Mouse (Mus musculus): ENCODE measurements at regions not wholly inside any gene's neighbourhood (a gene's known extent, or its start where the extent isn't known, plus 50 kb on each side); places are given as distances from the start of the nearest gene placed in this dataset.

- Histone ChIP-seq H3K36me3 (ENCODE audit: control insufficient read depth, insufficient read depth, low read length, poor library complexity, severe bottlenecking) (no peaks in the 10 kb centered on the region), H3K27me3 (ENCODE audit: control insufficient read depth, insufficient read depth, low read length, poor library complexity, severe bottlenecking) (no peaks in the 10 kb centered on the region)
- no peak for DNase-seq (ENCODE audit: low read depth, low spot score)
Observed at GRCm38 (mm10) chr2:45435261-45435980, 318.2 kb upstream of the Zeb2 start.

DNA sequence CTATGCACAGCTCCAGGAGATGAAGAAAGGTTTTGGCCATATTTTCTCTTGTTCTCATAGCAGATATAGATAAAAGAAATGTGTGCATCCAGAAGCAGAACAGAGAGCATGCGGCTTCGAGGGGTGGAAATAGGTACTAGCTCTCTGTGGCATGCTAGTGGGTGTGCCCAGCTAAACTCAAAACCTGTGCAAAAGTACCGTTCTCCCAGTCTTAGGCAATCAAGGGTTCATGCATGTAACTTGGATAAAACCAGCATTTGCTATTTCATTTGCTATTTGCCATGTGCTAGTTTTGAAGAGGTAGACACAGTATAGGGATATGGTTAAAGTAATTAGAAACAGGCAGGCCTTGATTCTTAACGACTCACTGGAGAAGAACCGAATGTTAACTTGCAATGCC is 317.6 kb upstream of the Zeb2 start:
- Histone ChIP-seq H3K36me3 (ENCODE audit: control insufficient read depth, insufficient read depth, low read length, poor library complexity, severe bottlenecking) (no peaks in the 10 kb centered on the region), H3K27me3 (ENCODE audit: control insufficient read depth, insufficient read depth, low read length, poor library complexity, severe bottlenecking) (no peaks in the 10 kb centered on the region)
- no peak for DNase-seq (ENCODE audit: low read depth, low spot score)

DNA sequence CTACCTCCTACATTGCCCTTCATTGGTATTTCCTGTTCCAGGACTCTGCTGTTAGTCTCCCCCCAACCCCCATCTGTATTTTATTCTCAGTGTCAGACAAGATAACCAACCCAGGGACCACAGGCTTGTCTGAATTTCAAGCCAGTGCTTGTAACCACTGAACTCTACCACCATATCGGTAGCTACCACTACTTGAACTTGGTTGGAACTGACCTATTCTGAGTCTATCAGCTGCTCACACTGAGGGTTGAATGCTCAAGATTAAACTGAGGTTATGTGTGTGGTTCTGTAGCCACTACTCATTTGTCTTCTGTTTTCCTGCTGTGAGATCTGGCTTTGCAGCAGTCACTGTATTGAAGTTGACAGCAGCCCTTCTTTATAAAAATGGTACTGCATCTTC is 317.0 kb upstream of the Zeb2 start:
- Histone ChIP-seq H3K27me3 (ENCODE audit: control insufficient read depth, insufficient read depth, low read length, poor library complexity, severe bottlenecking) (no peaks in the 10 kb centered on the region), H3K36me3 (ENCODE audit: control insufficient read depth, insufficient read depth, low read length, poor library complexity, severe bottlenecking) (no peaks in the 10 kb centered on the region)
- no peak for DNase-seq (ENCODE audit: low read depth, low spot score)

DNA sequence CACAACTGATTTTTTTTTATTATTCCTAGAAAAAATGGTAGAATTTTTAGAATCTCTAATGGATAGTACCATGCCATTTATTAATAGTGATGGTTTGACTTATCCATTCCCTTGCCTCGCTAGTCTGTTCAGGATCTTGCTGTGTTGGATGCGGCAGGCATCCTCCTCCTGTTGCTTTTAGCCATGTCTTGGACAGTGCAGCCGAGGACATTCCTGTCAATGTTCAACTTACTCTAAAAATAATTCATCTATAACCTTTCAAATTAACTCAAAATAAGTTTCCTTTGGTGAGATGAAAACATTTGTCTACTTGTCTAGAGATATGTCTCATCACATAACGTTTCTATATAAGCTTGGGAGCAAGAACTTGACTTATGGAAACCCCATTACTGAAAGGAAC is 314.2 kb upstream of the Zeb2 start:
- no peak for DNase-seq (ENCODE audit: low read depth, low spot score)
- Histone ChIP-seq H3K36me3 (ENCODE audit: control insufficient read depth, insufficient read depth, low read length, poor library complexity, severe bottlenecking) (no peaks in the 10 kb centered on the region), H3K27me3 (ENCODE audit: control insufficient read depth, insufficient read depth, low read length, poor library complexity, severe bottlenecking) (no peaks in the 10 kb centered on the region)

DNA sequence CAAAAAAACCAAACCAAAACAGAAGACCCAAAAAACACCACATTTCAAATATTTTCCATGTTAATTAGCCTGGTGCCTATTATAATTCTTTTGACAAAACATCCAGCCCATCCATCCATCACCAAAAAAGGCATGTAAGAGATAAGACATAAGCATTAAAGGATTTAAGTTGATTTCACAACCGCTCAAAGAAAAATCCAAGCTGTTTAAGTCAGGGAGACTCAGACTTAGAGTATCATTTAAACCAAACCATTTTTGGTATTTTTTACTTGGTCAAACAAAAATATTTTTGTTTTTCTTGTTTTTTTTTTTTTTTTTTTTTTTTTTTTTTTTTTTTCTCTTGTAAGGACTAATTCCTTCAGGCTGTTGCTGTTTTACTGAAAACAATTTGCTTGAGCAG is 304.6 kb upstream of the Zeb2 start:
- Histone ChIP-seq H3K36me3 (ENCODE audit: control insufficient read depth, insufficient read depth, low read length, poor library complexity, severe bottlenecking) (no peaks in the 10 kb centered on the region), H3K27me3 (ENCODE audit: control insufficient read depth, insufficient read depth, low read length, poor library complexity, severe bottlenecking) (no peaks in the 10 kb centered on the region)
- no peak for DNase-seq (ENCODE audit: low read depth, low spot score)

- H3K36me3 ChIP-seq (ENCODE audit: control insufficient read depth, insufficient read depth, low read length, poor library complexity, severe bottlenecking) = no peaks in the 10 kb centered on the region
- H3K27me3 ChIP-seq (ENCODE audit: control insufficient read depth, insufficient read depth, low read length, poor library complexity, severe bottlenecking) = no peaks in the 10 kb centered on the region
- no peak for DNase-seq (ENCODE audit: low read depth, low spot score)
Observed at GRCm38 (mm10) chr2:45408136-45408535, 290.9 kb upstream of the Zeb2 start.

DNA sequence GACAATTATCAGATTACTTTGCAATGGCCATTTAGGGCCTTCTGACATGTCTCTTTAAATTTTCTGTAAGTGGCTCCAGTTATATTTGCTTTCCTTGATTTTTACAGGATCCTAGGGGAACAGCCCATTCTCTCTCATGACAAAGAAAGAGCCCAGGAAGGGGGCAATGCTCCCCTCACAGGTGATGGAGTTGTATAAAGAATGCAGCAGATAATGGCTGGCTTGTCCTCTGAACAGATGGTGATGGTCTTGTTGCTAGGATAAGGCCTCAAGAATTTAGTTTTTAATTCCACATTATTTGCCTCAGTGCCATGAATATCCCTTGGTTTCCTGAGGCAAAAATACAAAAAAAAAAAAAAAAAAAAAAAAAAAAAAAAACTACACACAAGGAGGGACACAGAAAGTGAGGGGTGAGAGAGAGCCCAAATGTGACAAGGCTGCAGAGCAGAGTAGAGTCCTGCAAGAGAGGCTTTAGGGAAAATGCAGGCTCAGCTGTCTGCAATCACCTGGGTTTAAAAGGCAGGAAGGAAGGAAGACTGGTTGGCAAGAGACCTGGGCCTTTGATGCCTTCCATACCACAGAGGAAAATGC is 272.8 kb upstream of the Zeb2 start:
- Histone ChIP-seq H3K27me3 (ENCODE audit: control insufficient read depth, insufficient read depth, low read length, poor library complexity, severe bottlenecking) (no peaks in the 10 kb centered on the region; the same call in 1 of the 2 replicates), H3K36me3 (ENCODE audit: control insufficient read depth, insufficient read depth, low read length, poor library complexity, severe bottlenecking) (no peaks in the 10 kb centered on the region)
- DNase-seq (ENCODE audit: low read depth, low spot score) = no peak

DNA sequence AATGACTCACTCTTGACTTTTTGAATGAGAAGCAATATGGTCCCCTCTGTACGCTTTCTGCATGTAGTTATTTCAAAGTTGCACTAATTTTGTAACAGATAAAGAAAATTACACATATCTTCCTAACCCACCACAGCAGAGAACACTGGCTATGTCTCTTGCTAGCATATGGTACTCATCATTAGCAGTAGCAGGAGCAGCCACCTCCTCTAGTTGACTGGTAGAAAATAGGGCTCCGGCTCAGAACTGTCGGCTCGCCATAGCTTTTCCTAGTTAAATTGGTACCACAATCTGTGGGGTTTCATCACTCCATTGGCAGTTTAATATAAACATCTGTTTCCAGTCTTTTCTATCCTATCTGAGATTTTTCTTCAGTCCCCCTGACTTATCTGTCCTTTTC is 254.1 kb upstream of the Zeb2 start:
- Histone ChIP-seq H3K27me3 (ENCODE audit: control insufficient read depth, insufficient read depth, low read length, poor library complexity, severe bottlenecking) (no peaks in the 10 kb centered on the region), H3K36me3 (ENCODE audit: control insufficient read depth, insufficient read depth, low read length, poor library complexity, severe bottlenecking) (no peaks in the 10 kb centered on the region)
- DNase-seq (ENCODE audit: low read depth, low spot score) = no peak

- no peaks in the 10 kb centered on the region for H3K27me3 ChIP-seq (ENCODE audit: control insufficient read depth, insufficient read depth, low read length, poor library complexity, severe bottlenecking)
- no peak for DNase-seq (ENCODE audit: low read depth, low spot score)
- no peaks in the 10 kb centered on the region for H3K36me3 ChIP-seq (ENCODE audit: control insufficient read depth, insufficient read depth, low read length, poor library complexity, severe bottlenecking)
Observed at GRCm38 (mm10) chr2:45370615-45370968, 253.4 kb upstream of the Zeb2 start.

DNA sequence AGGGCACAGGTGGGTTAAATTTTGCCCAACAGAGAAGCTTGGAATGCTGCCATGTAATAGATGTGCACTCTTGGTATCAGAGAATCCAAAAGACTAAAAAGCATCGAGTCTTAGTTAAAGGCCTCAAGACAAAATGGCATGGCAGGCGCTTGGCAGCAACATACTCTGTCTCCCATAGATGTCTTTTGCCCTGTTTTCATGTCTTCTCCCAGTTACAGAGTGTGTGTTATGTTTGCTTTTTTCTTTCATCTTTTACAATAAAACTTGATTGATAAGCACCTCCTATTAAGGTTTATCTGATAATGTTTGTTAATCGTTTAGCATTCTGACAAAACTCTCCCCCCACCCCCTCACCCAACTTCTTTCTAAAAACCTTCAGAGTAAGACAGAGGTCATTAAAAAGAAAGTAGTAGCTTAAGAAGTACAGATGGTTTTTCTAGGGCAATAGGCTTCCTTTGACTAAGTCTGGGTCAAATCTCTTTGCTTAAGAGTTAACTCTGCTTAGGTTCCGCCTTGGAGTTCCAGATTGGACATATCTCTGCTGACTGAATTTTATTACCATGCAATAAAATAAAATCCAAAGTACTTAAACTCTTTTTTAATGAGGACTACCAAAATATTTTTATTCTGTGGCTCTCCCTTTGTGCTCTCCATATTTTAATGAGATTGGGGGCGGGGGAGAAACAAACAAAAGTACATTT is 252.9 kb upstream of the Zeb2 start:
- no peaks in the 10 kb centered on the region for H3K27me3 ChIP-seq (ENCODE audit: control insufficient read depth, insufficient read depth, low read length, poor library complexity, severe bottlenecking)
- no peaks in the 10 kb centered on the region for H3K36me3 ChIP-seq (ENCODE audit: control insufficient read depth, insufficient read depth, low read length, poor library complexity, severe bottlenecking)
- no peak for DNase-seq (ENCODE audit: low read depth, low spot score)

DNA sequence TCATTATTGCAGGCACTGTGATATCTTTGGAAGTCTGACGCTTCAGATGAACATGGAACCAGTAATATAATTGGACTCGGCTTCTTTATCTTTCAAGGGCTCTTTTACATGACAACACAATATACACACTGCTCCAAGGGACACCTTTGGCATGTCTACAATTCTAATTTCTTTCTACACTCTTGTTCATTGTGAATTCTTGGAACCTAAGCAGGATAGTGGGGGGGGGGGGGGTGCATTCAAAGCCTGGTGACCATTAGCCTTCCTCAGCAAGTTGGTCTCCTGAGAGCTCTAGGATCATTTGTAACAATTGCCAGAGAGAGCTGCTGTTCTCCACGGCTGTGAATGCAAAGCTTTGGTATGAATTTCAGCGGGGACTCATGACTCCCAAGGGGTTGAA is 252.2 kb upstream of the Zeb2 start:
- DNase-seq (ENCODE audit: low read depth, low spot score) = no peak
- Histone ChIP-seq H3K36me3 (ENCODE audit: control insufficient read depth, insufficient read depth, low read length, poor library complexity, severe bottlenecking) (no peaks in the 10 kb centered on the region), H3K27me3 (ENCODE audit: control insufficient read depth, insufficient read depth, low read length, poor library complexity, severe bottlenecking) (no peaks in the 10 kb centered on the region)

GRCm38 (mm10) chr2:45367436-45368193 is 250.4 kb upstream of the Zeb2 start:
- Histone ChIP-seq H3K36me3 (ENCODE audit: control insufficient read depth, insufficient read depth, low read length, poor library complexity, severe bottlenecking) (no peaks in the 10 kb centered on the region), H3K27me3 (ENCODE audit: control insufficient read depth, insufficient read depth, low read length, poor library complexity, severe bottlenecking) (no peaks in the 10 kb centered on the region)
- DNase-seq (ENCODE audit: low read depth, low spot score) = no peak

GRCm38 (mm10) chr2:45357266-45357665 is 240.1 kb upstream of the Zeb2 start:
- H3K27me3 ChIP-seq (ENCODE audit: control insufficient read depth, insufficient read depth, low read length, poor library complexity, severe bottlenecking) = no peaks in the 10 kb centered on the region
- no peak for DNase-seq (ENCODE audit: low read depth, low spot score)
- H3K36me3 ChIP-seq (ENCODE audit: control insufficient read depth, insufficient read depth, low read length, poor library complexity, severe bottlenecking) = no peaks in the 10 kb centered on the region

GRCm38 (mm10) chr2:45356558-45357170 is 239.5 kb upstream of the Zeb2 start:
- DNase-seq (ENCODE audit: low read depth, low spot score) = no peak
- H3K27me3 ChIP-seq (ENCODE audit: control insufficient read depth, insufficient read depth, low read length, poor library complexity, severe bottlenecking) = no peaks in the 10 kb centered on the region
- H3K36me3 ChIP-seq (ENCODE audit: control insufficient read depth, insufficient read depth, low read length, poor library complexity, severe bottlenecking) = no peaks in the 10 kb centered on the region

DNA sequence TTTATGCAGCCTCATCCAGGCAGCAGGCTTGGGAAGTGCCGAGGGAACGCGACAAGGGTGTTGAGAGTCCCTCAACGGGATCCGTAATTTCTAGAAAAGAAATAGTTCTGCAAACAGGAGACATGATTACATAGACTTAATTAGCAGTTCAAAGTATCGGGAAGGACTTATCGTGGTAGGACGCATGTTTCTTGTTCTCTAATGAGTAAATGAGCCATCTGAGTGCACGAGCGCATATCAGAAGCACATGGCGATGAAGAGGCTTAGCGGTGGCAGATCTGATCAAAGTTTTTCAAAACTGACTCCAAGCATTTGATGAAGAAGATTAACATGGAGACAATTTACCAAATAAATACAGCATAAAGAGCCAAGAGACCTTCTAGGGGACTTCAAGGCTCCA is 238.8 kb upstream of the Zeb2 start:
- DNase-seq (ENCODE audit: low read depth, low spot score) = no peak
- Histone ChIP-seq H3K27me3 (ENCODE audit: control insufficient read depth, insufficient read depth, low read length, poor library complexity, severe bottlenecking) (no peaks in the 10 kb centered on the region), H3K36me3 (ENCODE audit: control insufficient read depth, insufficient read depth, low read length, poor library complexity, severe bottlenecking) (no peaks in the 10 kb centered on the region)

All from splenic B cell, adult 2 months (primary cell).